Mouse (Mus musculus): Measurements from ENCODE around the gene Rsu1.

Rsu1 gene

GRCm38 (mm10) chr2:13038772-13039171 lies 232.4 kb downstream of the Rsu1 start:
- DNase-seq, result no peak
